Mouse (Mus musculus) CD8-positive naive resting alpha-beta T cell, adult 2 months (primary cell): Measurements from ENCODE around the gene Rbmxl1.
"Not testable (repeated sequence)": the region's sequence is repeated elsewhere in the genome, so short reads cannot be mapped to it uniquely, and the experiment has no call there.

ENCODE experiments used
- DNase-seq, 2 experiments: peaks; one replicate each; pipeline ENCODE4 v3.0.0; 2022; ENCODE audit warnings: low read depth in 2 of 2, low spot score in 2 of 2

The Rbmxl1 gene

DNA sequence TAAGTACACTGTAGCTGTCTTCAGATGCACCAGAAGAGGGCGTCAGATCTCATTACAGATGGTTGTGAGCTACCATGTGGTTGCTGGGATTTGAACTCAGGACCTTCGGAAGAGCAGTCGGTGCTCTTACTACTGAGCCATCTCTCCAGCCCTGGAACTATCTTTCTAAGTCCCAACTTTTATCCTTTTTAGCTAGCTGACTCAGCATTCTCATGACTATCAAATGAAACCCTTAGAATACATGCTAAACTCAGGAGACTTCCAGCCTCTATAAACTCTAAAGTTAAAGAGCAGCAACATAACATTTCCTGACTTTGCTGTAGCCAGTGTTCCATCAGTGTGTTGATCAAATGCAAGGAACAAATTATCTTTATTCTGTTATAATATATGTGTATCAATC is 12.4 kb downstream of the Rbmxl1 start:
- DNase-seq = not testable (repeated sequence)

DNA sequence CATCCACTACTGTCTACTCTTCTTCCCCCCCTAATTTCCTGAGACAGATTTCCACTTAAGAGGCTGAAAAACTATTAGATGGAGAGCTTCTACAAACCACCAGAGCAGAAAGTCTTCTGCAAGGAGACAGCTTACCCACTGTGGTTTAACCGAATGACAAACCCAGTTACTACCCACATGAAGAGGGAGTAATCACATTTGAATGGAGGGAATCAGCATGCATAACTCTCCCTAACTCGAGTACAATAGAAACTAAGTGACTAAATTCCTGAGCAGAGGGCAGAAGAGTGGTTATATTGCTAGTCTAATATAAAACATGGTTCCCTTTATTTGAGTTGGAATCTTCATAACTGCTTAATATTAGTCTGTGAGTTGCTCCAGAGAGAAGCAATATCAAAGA is 15.7 kb downstream of the Rbmxl1 start:
- DNase-seq = no peak

GRCm38 (mm10) chr8:78489733-78490132 is 19.0 kb downstream of the Rbmxl1 start:
- no peak for DNase-seq

DNA sequence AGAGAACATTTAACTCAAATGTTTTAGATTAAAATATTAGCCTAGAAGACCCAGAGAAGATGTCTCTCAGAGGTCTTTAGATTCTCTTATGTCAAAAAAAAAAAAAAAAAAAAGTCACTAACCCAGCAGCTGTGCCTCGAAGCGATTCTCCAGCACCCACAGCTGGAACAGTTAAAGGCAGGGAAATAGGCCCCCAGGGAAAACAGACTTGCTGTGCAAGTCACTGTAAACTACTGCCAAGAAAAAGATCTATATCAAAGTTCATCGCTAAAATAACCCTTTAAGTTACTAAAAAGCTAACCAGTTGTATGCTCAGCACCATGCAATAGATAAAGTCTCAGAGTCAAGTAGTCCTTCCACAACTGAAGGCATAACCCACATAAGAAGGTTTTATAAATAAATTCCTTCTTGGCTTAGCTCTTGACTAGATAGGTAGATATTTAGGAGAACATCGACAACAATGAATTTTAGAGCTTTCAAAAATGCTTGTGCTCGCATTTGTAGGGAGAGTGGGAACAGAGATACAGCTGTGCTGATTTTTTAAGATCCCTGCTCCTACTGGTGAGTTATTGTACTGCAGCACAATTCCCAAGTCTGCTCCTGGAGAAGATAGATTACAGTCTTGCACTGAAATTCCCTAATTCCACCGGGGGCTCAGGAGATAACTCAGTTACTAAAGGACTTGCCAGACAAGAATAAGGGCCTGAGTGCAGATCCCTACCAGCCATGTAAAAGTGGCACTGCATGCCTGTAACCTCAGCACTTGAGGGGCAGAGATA is 31.5 kb downstream of the Rbmxl1 start:
- DNase-seq = no peak

DNA sequence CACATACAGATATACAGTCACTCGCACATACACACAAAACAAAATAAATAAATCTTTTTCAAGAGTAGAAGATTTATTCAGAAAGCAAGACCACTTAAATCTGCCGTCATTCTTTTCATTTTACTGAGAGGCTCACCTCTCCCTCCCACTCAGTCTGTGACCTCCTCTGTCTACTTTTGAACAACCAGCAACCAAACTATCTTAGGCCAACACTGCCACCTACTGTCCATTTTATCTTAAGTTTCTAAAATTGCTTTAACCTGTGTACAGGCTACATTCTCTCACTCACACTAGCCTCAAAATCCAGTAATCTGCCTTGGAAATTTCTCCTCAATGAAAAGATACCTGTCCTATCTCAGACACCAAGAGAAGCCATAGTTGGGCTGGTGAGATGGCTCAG is 40.8 kb downstream of the Rbmxl1 start:
- no peak for DNase-seq

DNA sequence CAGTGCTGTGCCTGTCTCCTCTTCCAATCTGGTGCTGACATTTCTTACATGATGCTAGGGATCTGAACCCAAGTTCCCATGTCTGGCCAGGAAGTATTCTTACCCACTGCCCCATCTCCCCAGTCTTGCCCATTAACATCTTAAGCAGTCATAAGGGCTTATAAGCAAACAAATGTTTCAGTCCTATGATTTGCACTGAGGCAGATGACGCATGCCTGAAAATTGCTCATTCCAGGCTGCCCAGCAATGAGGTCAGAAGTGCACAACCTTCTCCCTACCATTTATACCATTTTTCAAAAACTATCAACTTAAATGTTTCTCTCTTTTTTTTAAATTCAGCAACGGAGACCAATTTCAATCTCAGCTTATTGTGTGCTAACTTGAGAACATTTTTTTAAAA is 44.8 kb downstream of the Rbmxl1 start:
- DNase-seq = no peak

- no peak for DNase-seq
Measured at GRCm38 (mm10) chr8:78456441-78456840, 52.3 kb downstream of the Rbmxl1 start.
